Mouse (Mus musculus) CH12.LX (cell line): ENCODE measurements at regions not wholly inside any gene's neighbourhood (a gene's known extent, or its start where the extent isn't known, plus 50 kb on each side); places are given as distances from the start of the nearest gene placed in this dataset.

Experiments used
- EP300 ChIP-seq: IDR thresholded peaks from 2 replicates; pipeline ENCODE4 v1.6.1; 2011; ENCODE audit warnings: low read length, improper control_type of control experiment
- MAZ ChIP-seq: IDR thresholded peaks from 2 replicates; pipeline ENCODE4 v1.6.1; 2012; ENCODE audit warnings: low read depth, mild to moderate bottlenecking, inconsistent platforms, low read length, improper control_type of control experiment, moderate library complexity
- POLR2A ChIP-seq: IDR thresholded peaks from 2 replicates; pipeline ENCODE4 v1.6.1; 2011; ENCODE audit warnings: low read depth, mild to moderate bottlenecking, improper control_type of control experiment, low read length
- TBP ChIP-seq: conservative IDR thresholded peaks from 2 replicates; pipeline ENCODE4 v1.6.1; 2011; ENCODE audit warnings: low read depth, low read length, improper control_type of control experiment
- ZC3H11A ChIP-seq: IDR thresholded peaks from 2 replicates; pipeline ENCODE4 v1.6.1; 2012; ENCODE audit warnings: low read depth, mild to moderate bottlenecking, inconsistent platforms, low read length, improper control_type of control experiment

DNA sequence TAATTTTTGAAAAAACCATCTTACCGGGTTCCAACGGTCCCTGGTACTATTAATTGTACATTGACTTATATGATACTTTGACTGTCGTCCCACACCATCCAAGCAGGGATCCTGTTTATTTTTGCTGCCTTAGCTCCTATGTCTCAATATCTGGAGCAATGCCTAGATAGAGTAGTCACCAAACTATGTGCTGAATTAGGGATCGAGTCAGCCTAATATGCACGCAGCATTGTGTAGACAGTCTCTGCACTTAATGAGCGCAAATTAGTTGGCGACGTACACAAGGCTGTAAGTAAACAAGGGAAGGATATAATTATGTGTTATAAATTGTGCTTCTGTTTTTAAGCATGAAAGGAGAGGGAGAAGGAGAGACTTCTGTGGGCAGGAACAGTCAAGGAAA, 1140.1 kb upstream of the Gulo start:
- TF ChIP-seq EP300 (no peak), ZC3H11A (no peak), TBP (no peak), POLR2A (no peak), MAZ (no peak)
